Mouse (Mus musculus): ENCODE results near the gene Gm17581. TPM values are rescaled to one million over a fixed set of nuclear protein-coding genes. Genes with fewer than 3 reads are reported as not detected.

Gene Gm17581
- polyA plus RNA-seq, 1 experiment from 2014 or later = not detected

DNA sequence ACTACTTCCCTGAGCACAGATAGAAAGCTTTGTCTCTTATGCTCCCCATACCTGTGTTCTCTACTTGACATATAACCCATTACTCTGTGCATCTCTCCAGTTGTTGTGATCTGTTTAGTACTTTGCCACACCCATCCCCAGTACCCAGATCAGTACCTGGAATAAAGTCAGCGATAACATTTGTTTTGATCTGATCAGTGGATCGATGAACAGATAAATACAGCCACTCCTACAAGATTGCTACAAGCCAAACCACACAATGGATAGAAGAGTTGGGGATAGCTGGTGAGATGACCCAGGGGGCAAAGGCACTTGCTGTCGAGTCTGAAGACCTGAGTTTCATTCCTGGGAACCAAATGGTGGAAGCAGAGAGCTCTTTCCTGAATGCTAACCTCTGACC, 40.4 kb downstream of the Gm17581 start:
- H3K4me1 ChIP-seq = peaks cover 11% of the 10 kb centered on the region; the same call in 1 of the 2 replicates
- DNase-seq (ENCODE audit: low spot score) = no peak
- no peaks in the 10 kb centered on the region for H3K36me3 ChIP-seq
- WGBS = 67% methylated on average over 3 of the region's 3 CpGs
- no peak overlapping the region for H3K4me3 ChIP-seq
- H3K27me3 ChIP-seq (ENCODE audit: insufficient read depth, poor library complexity, severe bottlenecking) = no peaks in the 10 kb centered on the region
- no peak overlapping the region for H3K27ac ChIP-seq
- no peaks in the 10 kb centered on the region for H3K9me3 ChIP-seq

DNA sequence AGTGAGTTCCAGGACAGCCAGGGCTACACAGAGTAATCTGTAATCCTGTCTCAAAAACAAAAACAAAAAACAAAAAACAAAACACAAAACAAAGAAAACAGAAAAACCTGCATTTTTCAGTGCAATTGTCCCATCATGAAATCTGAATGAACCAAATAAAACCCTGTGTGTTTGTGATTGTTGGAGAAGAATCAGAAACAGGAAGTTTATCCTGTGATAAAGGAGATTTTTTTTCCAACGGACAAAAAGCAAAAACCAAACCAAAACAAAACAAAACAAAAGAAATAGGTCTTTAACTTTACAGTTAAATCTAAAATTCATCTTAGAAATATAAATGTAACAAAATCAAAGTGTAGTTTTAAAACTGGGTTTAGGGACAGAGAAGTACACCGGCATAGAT, 41.1 kb downstream of the Gm17581 start:
- WGBS = 60% methylated on average over 2 of the region's 2 CpGs
- Histone ChIP-seq H3K4me1 (peaks cover 12% of the 10 kb centered on the region; the same call in 1 of the 2 replicates), H3K4me3 (no peak overlapping the region), H3K9me3 (no peaks in the 10 kb centered on the region), H3K27ac (no peak overlapping the region), H3K27me3 (ENCODE audit: insufficient read depth, poor library complexity, severe bottlenecking) (no peaks in the 10 kb centered on the region), H3K36me3 (no peaks in the 10 kb centered on the region)
- no peak for DNase-seq (ENCODE audit: low spot score)

DNA sequence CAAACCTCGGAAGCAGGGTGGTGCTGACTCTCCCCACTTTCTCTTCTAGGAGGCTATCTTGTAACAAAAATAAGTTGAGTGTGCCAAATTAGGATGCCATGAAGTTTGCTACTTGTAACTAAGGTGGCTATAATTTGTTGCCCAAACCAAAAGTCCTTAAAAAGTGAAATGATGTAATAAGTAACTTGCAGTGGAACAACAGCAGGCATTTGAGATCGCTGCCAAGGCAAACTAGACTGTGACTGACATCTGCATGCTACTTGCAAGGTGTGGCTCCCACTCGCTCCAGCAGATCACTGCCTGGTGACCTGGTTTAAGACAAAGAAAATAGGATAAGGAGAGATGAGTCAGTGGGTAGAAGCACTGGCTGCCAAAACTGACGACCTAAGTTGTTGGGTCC, 42.5 kb downstream of the Gm17581 start:
- H3K4me1 ChIP-seq = peaks cover 16% of the 10 kb centered on the region; the same call in 1 of the 2 replicates
- WGBS = 74% methylated on average over 4 of the region's 4 CpGs
- no peaks in the 10 kb centered on the region for H3K9me3 ChIP-seq
- no peak for DNase-seq (ENCODE audit: low spot score)
- H3K4me3 ChIP-seq = no peak overlapping the region
- no peaks in the 10 kb centered on the region for H3K27me3 ChIP-seq (ENCODE audit: insufficient read depth, poor library complexity, severe bottlenecking)
- no peak overlapping the region for H3K27ac ChIP-seq
- H3K36me3 ChIP-seq = no peaks in the 10 kb centered on the region

DNA sequence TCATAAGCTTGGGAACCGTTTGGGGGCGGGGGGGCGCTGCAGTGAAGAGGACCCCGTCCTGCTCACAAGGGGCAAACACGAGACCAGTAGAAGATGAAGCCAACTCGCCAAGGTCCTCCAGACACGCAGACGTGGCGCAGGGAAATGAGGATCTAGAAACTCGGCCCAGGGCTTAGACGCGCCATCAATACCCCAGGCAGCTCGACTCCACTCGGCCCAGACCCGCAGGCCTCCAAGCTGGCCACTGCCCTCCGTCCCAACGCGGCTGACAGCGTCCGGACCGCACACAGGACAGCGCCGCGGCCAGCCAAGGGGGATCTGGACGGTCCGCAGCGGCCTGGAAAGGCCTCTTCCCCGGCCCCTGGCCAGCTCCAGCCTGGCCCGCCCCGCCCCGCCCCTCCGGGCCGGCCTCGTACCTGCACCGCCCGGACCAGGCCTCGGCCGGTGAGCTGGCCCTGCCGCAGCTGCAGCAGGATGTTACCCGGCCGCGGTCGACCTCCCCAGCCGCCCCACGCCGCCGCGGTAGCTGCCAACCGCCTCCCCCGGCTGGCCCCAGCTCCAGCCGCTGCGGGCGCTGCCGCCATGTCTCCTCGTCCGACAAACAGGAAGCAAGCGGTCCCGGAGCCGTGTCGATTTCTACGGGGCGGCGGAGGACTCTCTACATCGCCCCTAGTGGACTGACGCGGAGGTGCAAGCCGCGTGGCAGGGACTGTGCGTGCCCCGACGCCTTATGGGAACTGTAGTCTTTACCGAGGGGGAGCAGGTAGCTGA, 43.8 kb downstream of the Gm17581 start, which contains the start of gene Trpc4ap:
Gene Trpc4ap (minus strand): TSS at position 662 of the 771 bp plus-strand sequence.
- Histone ChIP-seq H3K4me3 (peak within 1 kb of the TSS; percentile 86), H3K27me3 (ENCODE audit: insufficient read depth, poor library complexity, severe bottlenecking) (no peaks in the 10 kb centered on the region), H3K27ac (peak within 1 kb of the TSS; percentile 97), H3K9me3 (no peaks in the 10 kb centered on the region), H3K36me3 (peaks cover 8% of the 10 kb centered on the region), H3K4me1 (peaks cover 16% of the 10 kb centered on the region; the same call in 1 of the 2 replicates)
- WGBS = under 1% methylated on average over 68 of the region's 72 CpGs
- DNase-seq (ENCODE audit: low spot score) = peak; percentile 97

DNA sequence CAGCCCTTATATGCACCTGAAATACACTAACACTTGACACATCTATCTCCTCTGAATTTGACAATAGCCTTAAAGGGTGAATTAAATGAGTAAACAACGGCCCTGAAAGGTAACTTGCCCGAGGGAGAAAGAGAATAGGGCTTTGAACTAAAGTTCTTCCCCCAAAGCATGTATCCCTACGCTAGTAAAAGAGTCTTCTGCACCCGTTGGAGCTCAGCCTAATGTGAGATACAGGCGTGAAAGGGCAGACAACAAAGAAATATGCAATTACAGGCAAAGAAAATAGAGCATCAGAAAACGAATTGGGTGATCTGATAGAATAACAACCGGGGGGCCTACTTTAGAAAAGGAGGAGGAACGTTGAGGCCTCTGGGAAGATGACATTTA, 44.3 kb downstream of the Gm17581 start:
- H3K9me3 ChIP-seq = no peaks in the 10 kb centered on the region
- H3K4me1 ChIP-seq = peaks cover 16% of the 10 kb centered on the region; the same call in 1 of the 2 replicates
- H3K27me3 ChIP-seq (ENCODE audit: insufficient read depth, poor library complexity, severe bottlenecking) = no peaks in the 10 kb centered on the region
- WGBS = 9% methylated on average over 8 of the region's 8 CpGs
- peaks cover 8% of the 10 kb centered on the region for H3K36me3 ChIP-seq
- H3K4me3 ChIP-seq = peak overlapping the region; percentile 86
- H3K27ac ChIP-seq = peak overlapping the region; percentile 97
- DNase-seq (ENCODE audit: low spot score) = no peak

DNA sequence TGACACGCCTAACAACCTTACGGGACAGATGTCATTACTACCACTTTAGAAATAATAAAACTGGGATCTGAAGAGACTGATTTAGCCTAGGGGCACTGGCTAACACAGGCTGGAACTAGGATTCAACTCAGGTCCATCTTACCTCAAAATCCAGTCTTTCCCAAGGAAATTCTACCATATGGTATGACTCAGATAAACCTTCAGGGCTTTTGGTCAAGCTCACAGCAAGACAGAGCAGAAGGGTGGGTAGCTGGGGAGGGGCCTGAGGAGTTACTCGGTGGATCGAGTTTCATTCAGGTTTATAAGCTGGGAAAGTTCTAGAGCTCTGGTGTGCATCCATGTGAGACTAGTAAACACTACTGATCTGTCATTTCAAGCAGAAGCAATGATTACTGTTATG, 46.5 kb downstream of the Gm17581 start:
- Histone ChIP-seq H3K36me3 (peaks cover 8% of the 10 kb centered on the region), H3K27ac (no peak overlapping the region), H3K4me1 (peaks cover 16% of the 10 kb centered on the region; the same call in 1 of the 2 replicates), H3K4me3 (no peak overlapping the region), H3K9me3 (no peaks in the 10 kb centered on the region), H3K27me3 (ENCODE audit: insufficient read depth, poor library complexity, severe bottlenecking) (no peaks in the 10 kb centered on the region)
- WGBS = 75% methylated on average over 4 of the region's 4 CpGs
- no peak for DNase-seq (ENCODE audit: low spot score)

DNA sequence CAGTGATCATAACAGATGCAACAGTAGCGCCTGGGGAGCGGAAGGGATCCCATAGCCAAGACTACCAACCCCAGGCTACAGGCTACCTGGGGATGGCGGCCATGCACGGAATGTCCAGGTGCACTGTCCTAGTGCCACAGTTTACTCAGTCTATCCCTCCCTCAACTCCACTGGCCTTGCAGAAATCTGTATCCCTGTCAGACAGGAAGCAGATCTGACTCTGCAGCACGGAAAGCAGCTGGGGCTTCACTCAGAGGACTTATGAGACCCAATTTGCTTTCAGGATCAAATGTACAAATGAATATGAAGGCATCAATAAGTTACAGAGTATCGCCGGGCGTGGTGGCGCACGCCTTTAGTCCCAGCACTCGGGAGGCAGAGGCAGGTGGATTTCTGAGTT, 47.9 kb downstream of the Gm17581 start:
- Histone ChIP-seq H3K27me3 (ENCODE audit: insufficient read depth, poor library complexity, severe bottlenecking) (no peaks in the 10 kb centered on the region), H3K4me1 (peaks cover 16% of the 10 kb centered on the region; the same call in 1 of the 2 replicates), H3K36me3 (peaks cover 8% of the 10 kb centered on the region), H3K27ac (no peak overlapping the region), H3K9me3 (no peaks in the 10 kb centered on the region), H3K4me3 (no peak overlapping the region)
- DNase-seq (ENCODE audit: low spot score) = no peak
- WGBS = 95% methylated on average over 11 of the region's 11 CpGs

DNA sequence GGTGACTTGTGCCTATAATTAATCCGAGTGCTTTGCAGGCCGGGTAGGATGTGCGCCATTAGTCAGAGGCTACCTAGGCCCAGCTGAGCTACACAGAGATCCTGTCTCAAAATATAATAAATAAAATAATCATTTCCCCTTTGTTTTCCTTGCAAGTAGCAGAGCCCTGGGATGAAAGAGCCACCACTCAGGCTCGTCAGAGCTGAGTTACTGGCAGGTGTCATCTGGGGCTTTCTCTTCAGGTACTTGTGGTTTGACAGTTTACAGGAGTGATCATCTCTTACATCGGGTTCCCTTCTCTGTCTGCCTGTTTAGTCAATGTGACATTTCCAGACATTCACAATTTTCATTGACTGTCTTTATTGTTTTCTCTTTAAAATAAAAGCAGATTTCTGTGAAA, 49.1 kb downstream of the Gm17581 start:
- H3K27me3 ChIP-seq (ENCODE audit: insufficient read depth, poor library complexity, severe bottlenecking) = no peaks in the 10 kb centered on the region
- peaks cover 16% of the 10 kb centered on the region; the same call in 1 of the 2 replicates for H3K4me1 ChIP-seq
- peaks cover 8% of the 10 kb centered on the region for H3K36me3 ChIP-seq
- 84% methylated on average over 5 of the region's 5 CpGs for WGBS
- DNase-seq (ENCODE audit: low spot score) = no peak
- H3K4me3 ChIP-seq = no peak overlapping the region
- H3K27ac ChIP-seq = no peak overlapping the region
- H3K9me3 ChIP-seq = no peaks in the 10 kb centered on the region

Other genes starting within 250 kb of the Gm17581 start
- 8.9 and 12.9 TPM in 2 replicates for gene Acss2, start 217.9 kb downstream of the Gm17581 start, polyA plus RNA-seq (2016; fragmentation: Nextera tagmentation; extraction: Ambion mirVana)
- gene Ggt7, start 217.6 kb downstream of the Gm17581 start, polyA plus RNA-seq (2016; fragmentation: Nextera tagmentation; extraction: Ambion mirVana) = 3.1 and 3.9 TPM in 2 replicates
- 24.2 and 29.1 TPM in 2 replicates for gene Gss, start 143.1 kb downstream of the Gm17581 start, polyA plus RNA-seq (2016; fragmentation: Nextera tagmentation; extraction: Ambion mirVana)
- 12.4 and 15.7 TPM in 2 replicates for gene Myh7b, start 124.7 kb downstream of the Gm17581 start, polyA plus RNA-seq (2016; fragmentation: Nextera tagmentation; extraction: Ambion mirVana)
- gene Trpc4ap, start 43.5 kb downstream of the Gm17581 start, polyA plus RNA-seq (2016; fragmentation: Nextera tagmentation; extraction: Ambion mirVana) = 101 and 107 TPM in 2 replicates
- 31.5 and 34.4 TPM in 2 replicates for gene Edem2, start 6.4 kb downstream of the Gm17581 start, polyA plus RNA-seq (2016; fragmentation: Nextera tagmentation; extraction: Ambion mirVana)
- gene Procr, start 15.3 kb upstream of the Gm17581 start, polyA plus RNA-seq (2016; fragmentation: Nextera tagmentation; extraction: Ambion mirVana) = 5.3 and 6.6 TPM in 2 replicates
- 0.06 TPM in 1 of 2 replicates, not detected in the other for gene Mmp24, start 39.5 kb upstream of the Gm17581 start, polyA plus RNA-seq (2016; fragmentation: Nextera tagmentation; extraction: Ambion mirVana)
- 7.9 and 9.5 TPM in 2 replicates for gene BC029722, start 83.6 kb upstream of the Gm17581 start, polyA plus RNA-seq (2016; fragmentation: Nextera tagmentation; extraction: Ambion mirVana)
- 170 and 215 TPM in 2 replicates for gene Eif6, start 91.1 kb upstream of the Gm17581 start, polyA plus RNA-seq (2016; fragmentation: Nextera tagmentation; extraction: Ambion mirVana)
- 0.22 and 0.30 TPM in 2 replicates for gene Fam83c, start 99.0 kb upstream of the Gm17581 start, polyA plus RNA-seq (2016; fragmentation: Nextera tagmentation; extraction: Ambion mirVana)
- gene Uqcc1, start 194.4 kb upstream of the Gm17581 start, polyA plus RNA-seq (2016; fragmentation: Nextera tagmentation; extraction: Ambion mirVana) = 100 and 112 TPM in 2 replicates
- not detected in 2 replicates for gene Gm15557, start 204.9 kb upstream of the Gm17581 start, polyA plus RNA-seq (2016; fragmentation: Nextera tagmentation; extraction: Ambion mirVana)
- 0.25 and 0.29 TPM in 2 replicates for gene Gdf5, start 209.5 kb upstream of the Gm17581 start, polyA plus RNA-seq (2016; fragmentation: Nextera tagmentation; extraction: Ambion mirVana)
- gene Cep250, start 220.6 kb upstream of the Gm17581 start, polyA plus RNA-seq (2016; fragmentation: Nextera tagmentation; extraction: Ambion mirVana) = 15.7 and 17.6 TPM in 2 replicates